Mouse (Mus musculus) lung, embryonic 15.5 days (tissue): ENCODE measurements at regions not wholly inside any gene's neighbourhood (a gene's known extent, or its start where the extent isn't known, plus 50 kb on each side); places are given as distances from the start of the nearest gene placed in this dataset.

Experiments
- ATAC-seq: fragments of 200-750 bp; cut with Nextera tagmentation; 2 replicates; pipeline ENCODE4 v1.8.0; 2017; ENCODE audit warnings: moderate number of reproducible peaks, borderline replicate concordance; ENCODE audit not compliant: low FRiP score, low TSS enrichment; ENCODE audit errors: extremely low read depth
- H3K27ac ChIP-seq: fragments of 300-500 bp; sonication (generic); 2 replicates; pipeline ENCODE4 v1.5.1; 2015; ENCODE audit warnings: moderate library complexity, mild to moderate bottlenecking, inconsistent platforms
- H3K27me3 ChIP-seq: fragments of 300-500 bp; sonication (generic); 2 replicates; pipeline ENCODE4 v1.6.1; 2015; ENCODE audit warnings: inconsistent platforms
- H3K36me3 ChIP-seq: fragments of 300-500 bp; sonication (generic); 2 replicates; pipeline ENCODE4 v1.6.1; 2015; ENCODE audit warnings: inconsistent platforms
- H3K4me1 ChIP-seq: fragments of 300-500 bp; sonication (generic); 2 replicates; pipeline ENCODE4 v1.6.1; 2015; ENCODE audit warnings: inconsistent platforms
- H3K4me2 ChIP-seq: fragments of 300-500 bp; sonication (generic); 2 replicates; pipeline ENCODE4 v1.6.1; 2015; ENCODE audit warnings: inconsistent platforms, mild to moderate bottlenecking, moderate library complexity
- H3K4me3 ChIP-seq: fragments of 300-500 bp; sonication (generic); 2 replicates; pipeline ENCODE4 v1.5.1; 2015; ENCODE audit warnings: mild to moderate bottlenecking, inconsistent platforms
- H3K9ac ChIP-seq: fragments of 300-500 bp; sonication (generic); 2 replicates; pipeline ENCODE4 v1.6.1; 2015; ENCODE audit warnings: inconsistent platforms
- H3K9me3 ChIP-seq: fragments of 300-500 bp; sonication (generic); 2 replicates; pipeline ENCODE4 v1.6.1; 2016; ENCODE audit warnings: inconsistent platforms
- WGBS: fragments of 180-500 bp; shearing (Covaris S2); methylation state at CpG from one replicate; pipeline ENCODE4 v1.1.7; 2015; 5-methylcytosine and 5-hydroxymethylcytosine counted together

GRCm38 (mm10) chr13:110649870-110650497 lies 255.1 kb downstream of the Plk2 start:
- no peak for ATAC-seq
- Histone ChIP-seq H3K27ac (no peak overlapping the region), H3K36me3 (no peaks in the 10 kb centered on the region), H3K9ac (no peak overlapping the region), H3K4me1 (no peaks in the 10 kb centered on the region), H3K27me3 (no peaks in the 10 kb centered on the region), H3K4me2 (no peak overlapping the region), H3K4me3 (no peak overlapping the region), H3K9me3 (no peaks in the 10 kb centered on the region)
- WGBS, result 34% methylated on average over 2 of the region's 2 CpGs

GRCm38 (mm10) chr13:110652201-110652600 lies 257.4 kb downstream of the Plk2 start:
- 81% methylated on average over 7 of the region's 7 CpGs for WGBS
- Histone ChIP-seq H3K27ac (no peak overlapping the region), H3K9ac (no peak overlapping the region), H3K4me2 (no peak overlapping the region), H3K36me3 (no peaks in the 10 kb centered on the region), H3K4me3 (no peak overlapping the region), H3K4me1 (no peaks in the 10 kb centered on the region), H3K9me3 (no peaks in the 10 kb centered on the region), H3K27me3 (no peaks in the 10 kb centered on the region)
- ATAC-seq, result no peak

- H3K4me2 ChIP-seq, result no peak overlapping the region
- WGBS, result 42% methylated on average over 2 of the region's 2 CpGs
- no peaks in the 10 kb centered on the region for H3K4me1 ChIP-seq
- H3K27me3 ChIP-seq, result no peaks in the 10 kb centered on the region
- H3K36me3 ChIP-seq, result no peaks in the 10 kb centered on the region
- H3K4me3 ChIP-seq, result no peak overlapping the region
- H3K9me3 ChIP-seq, result no peaks in the 10 kb centered on the region
- H3K9ac ChIP-seq, result no peak overlapping the region
- no peak for ATAC-seq
- no peak overlapping the region for H3K27ac ChIP-seq
These were observed 270.4 kb downstream of the Plk2 start for GRCm38 (mm10) chr13:110665073-110665800.

- H3K27me3 ChIP-seq, result no peaks in the 10 kb centered on the region
- H3K4me3 ChIP-seq, result no peak overlapping the region
- H3K36me3 ChIP-seq, result no peaks in the 10 kb centered on the region
- H3K4me1 ChIP-seq, result no peaks in the 10 kb centered on the region
- ATAC-seq, result no peak
- H3K27ac ChIP-seq, result no peak overlapping the region
- WGBS, result 63% methylated on average over 7 of the region's 7 CpGs
- H3K9me3 ChIP-seq, result no peaks in the 10 kb centered on the region
- H3K4me2 ChIP-seq, result no peak overlapping the region
- no peak overlapping the region for H3K9ac ChIP-seq
These were observed 272.6 kb downstream of the Plk2 start for GRCm38 (mm10) chr13:110667276-110667956.

GRCm38 (mm10) chr13:110673536-110673935 lies 278.7 kb downstream of the Plk2 start:
- no peaks in the 10 kb centered on the region for H3K4me1 ChIP-seq
- 73% methylated on average over 2 of the region's 2 CpGs for WGBS
- no peak overlapping the region for H3K27ac ChIP-seq
- H3K4me2 ChIP-seq, result no peak overlapping the region
- H3K4me3 ChIP-seq, result no peak overlapping the region
- H3K9me3 ChIP-seq, result no peaks in the 10 kb centered on the region
- ATAC-seq, result no peak
- no peak overlapping the region for H3K9ac ChIP-seq
- H3K36me3 ChIP-seq, result no peaks in the 10 kb centered on the region
- no peaks in the 10 kb centered on the region for H3K27me3 ChIP-seq

- peaks cover 12% of the 10 kb centered on the region; the same call in 1 of the 2 replicates for H3K4me1 ChIP-seq
- 56% methylated on average over 11 of the region's 11 CpGs for WGBS
- peak; percentile 65 for ATAC-seq
These were observed 288.6 kb downstream of the Plk2 start for GRCm38 (mm10) chr13:110683259-110684041.

GRCm38 (mm10) chr13:110688796-110689195 lies 293.9 kb downstream of the Plk2 start:
- 62% methylated on average over 3 of the region's 3 CpGs for WGBS
- H3K4me1 ChIP-seq, result peaks cover 42% of the 10 kb centered on the region
- H3K27me3 ChIP-seq, result no peaks in the 10 kb centered on the region
- H3K4me3 ChIP-seq, result no peak overlapping the region
- ATAC-seq, result no peak
- H3K9ac ChIP-seq, result no peak overlapping the region
- H3K9me3 ChIP-seq, result no peaks in the 10 kb centered on the region
- no peak overlapping the region for H3K4me2 ChIP-seq
- no peaks in the 10 kb centered on the region for H3K36me3 ChIP-seq
- no peak overlapping the region for H3K27ac ChIP-seq

More at GRCm38 (mm10) chr13:110683259-110684041, 288.6 kb downstream of the Plk2 start:
- Histone ChIP-seq H3K9ac (no peak overlapping the region), H3K36me3 (no peaks in the 10 kb centered on the region), H3K27ac (peak overlapping the region; percentile 66; the same call in 1 of the 2 replicates), H3K4me2 (no peak overlapping the region), H3K9me3 (no peaks in the 10 kb centered on the region), H3K4me3 (no peak overlapping the region), H3K27me3 (no peaks in the 10 kb centered on the region)

GRCm38 (mm10) chr13:110690501-110691255 lies 295.8 kb downstream of the Plk2 start:
- H3K36me3 ChIP-seq, result no peaks in the 10 kb centered on the region
- peak overlapping the region; percentile 64 for H3K27ac ChIP-seq
- 0 out of 2 replicates have a peak overlapping the region, but pooled peaks have one; percentile 0 for H3K4me2 ChIP-seq
- peaks cover 37% of the 10 kb centered on the region for H3K4me1 ChIP-seq
- no peak overlapping the region for H3K4me3 ChIP-seq
- WGBS, result 28% methylated on average over 10 of the region's 10 CpGs
- H3K27me3 ChIP-seq, result no peaks in the 10 kb centered on the region
- ATAC-seq, result peak; percentile 72; the same call in 1 of the 2 replicates
- H3K9me3 ChIP-seq, result no peaks in the 10 kb centered on the region
- H3K9ac ChIP-seq, result no peak overlapping the region

- 62% methylated on average over 5 of the region's 5 CpGs for WGBS
- Histone ChIP-seq H3K36me3 (no peaks in the 10 kb centered on the region), H3K9me3 (no peaks in the 10 kb centered on the region), H3K9ac (no peak overlapping the region), H3K27ac (no peak overlapping the region), H3K4me3 (no peak overlapping the region), H3K27me3 (no peaks in the 10 kb centered on the region), H3K4me2 (no peak overlapping the region), H3K4me1 (peaks cover 30% of the 10 kb centered on the region)
- ATAC-seq, result no peak
These were observed 297.9 kb downstream of the Plk2 start for GRCm38 (mm10) chr13:110692696-110693095.

- H3K9ac ChIP-seq, result no peak overlapping the region
- H3K27me3 ChIP-seq, result no peaks in the 10 kb centered on the region
- H3K27ac ChIP-seq, result no peak overlapping the region
- no peaks in the 10 kb centered on the region for H3K9me3 ChIP-seq
- H3K4me3 ChIP-seq, result no peak overlapping the region
- ATAC-seq, result no peak
- peaks cover 27% of the 10 kb centered on the region for H3K4me1 ChIP-seq
- WGBS, result 66% methylated on average over 6 of the region's 6 CpGs
- H3K4me2 ChIP-seq, result no peak overlapping the region
- no peaks in the 10 kb centered on the region for H3K36me3 ChIP-seq
These were observed 300.0 kb downstream of the Plk2 start for GRCm38 (mm10) chr13:110694876-110695275.

GRCm38 (mm10) chr13:110696549-110696948 lies 301.7 kb downstream of the Plk2 start:
- Histone ChIP-seq H3K4me3 (no peak overlapping the region), H3K27ac (peak overlapping the region; percentile 0; the same call in 1 of the 2 replicates), H3K4me1 (peaks cover 11% of the 10 kb centered on the region), H3K9ac (no peak overlapping the region), H3K36me3 (no peaks in the 10 kb centered on the region), H3K27me3 (no peaks in the 10 kb centered on the region), H3K4me2 (no peak overlapping the region), H3K9me3 (no peaks in the 10 kb centered on the region)
- no peak for ATAC-seq
- WGBS, result 80% methylated on average over 5 of the region's 5 CpGs
